ENCODE assay signal across 24 mouse cellular contexts in the genomic region with DNA sequence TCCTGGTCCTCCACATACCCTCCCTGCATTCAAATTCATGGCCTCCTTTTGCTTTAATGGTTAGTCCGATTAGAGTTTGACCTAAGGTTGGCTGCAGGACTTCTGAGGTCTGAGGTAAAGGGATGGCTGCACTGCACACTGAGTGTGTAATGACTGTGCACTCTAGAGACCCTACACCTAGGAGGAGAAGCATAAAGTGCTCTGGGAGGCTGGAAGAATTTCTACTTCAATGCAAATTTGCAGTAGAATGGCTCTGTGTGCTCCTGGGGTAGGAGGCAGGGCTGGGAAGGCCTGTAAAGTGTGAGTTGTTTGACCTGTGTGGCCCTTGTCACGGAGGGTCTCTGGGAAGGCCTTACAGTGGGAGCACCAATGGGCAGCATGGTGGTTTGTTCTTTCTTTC. TPM values are rescaled to one million over a fixed set of nuclear protein-coding genes. Genes with fewer than 3 reads are reported as not detected.
DNase-seq lines count a peak whose midpoint lies in the region; ATAC-seq and TF ChIP-seq lines count a peak whose summit lies in the region.
"Had no signal": no experiment of that assay in that cellular context is flagged by ENCODE, and none has a peak within 500 bp of the region (broad histone marks: within the 10 kb centered on the region; RNA-seq: fewer than 3 reads in every experiment).

No protein-coding gene starts in this region.

- no peak overlapping the region for H3K9ac ChIP-seq in midbrain, embryonic 11.5 days (ENCODE audit: low read length)
- no peak overlapping the region for H3K9ac ChIP-seq in midbrain, postnatal 0 days (replicated peaks; ENCODE audit: low read length, poor library complexity, severe bottlenecking)
- H3K9ac ChIP-seq: embryonic facial prominence, embryonic 12.5 days; embryonic facial prominence, embryonic 15.5 days; forebrain, embryonic 12.5 days; hindbrain, embryonic 12.5 days; hindbrain, embryonic 15.5 days had no signal

- no peak overlapping the region for H3K27ac ChIP-seq in midbrain, embryonic 11.5 days (ENCODE audit: low read depth, low read length)
- H3K27ac ChIP-seq in midbrain, postnatal 0 days (ENCODE audit: low read depth, low read length), result no peak overlapping the region
- H3K27ac ChIP-seq: embryonic facial prominence, embryonic 12.5 days; embryonic facial prominence, embryonic 15.5 days; forebrain, embryonic 12.5 days; hindbrain, embryonic 12.5 days; hindbrain, embryonic 15.5 days had no signal

- peaks cover 19% of the 10 kb centered on the region for H3K9me3 ChIP-seq in midbrain, embryonic 11.5 days (ENCODE audit: control insufficient read depth, low read length)
- peaks cover 39% of the 10 kb centered on the region for H3K9me3 ChIP-seq in midbrain, postnatal 0 days (ENCODE audit: low read length)

- no peak overlapping the region for H3K4me2 ChIP-seq in midbrain, embryonic 11.5 days
- H3K4me2 ChIP-seq in midbrain, postnatal 0 days (ENCODE audit: low read depth, low read length, poor library complexity, severe bottlenecking), result no peak overlapping the region
- H3K4me2 ChIP-seq: embryonic facial prominence, embryonic 12.5 days; embryonic facial prominence, embryonic 15.5 days; forebrain, embryonic 12.5 days; heart, embryonic 11.5 days; hindbrain, embryonic 12.5 days; hindbrain, embryonic 15.5 days had no signal

- no peaks in the 10 kb centered on the region for H3K27me3 ChIP-seq in midbrain, embryonic 11.5 days (ENCODE audit: control insufficient read depth, insufficient read depth, low read length)
- no peaks in the 10 kb centered on the region for H3K27me3 ChIP-seq in midbrain, postnatal 0 days (ENCODE audit: insufficient read depth, low read length)
- H3K27me3 ChIP-seq: embryonic facial prominence, embryonic 12.5 days; embryonic facial prominence, embryonic 15.5 days; forebrain, embryonic 12.5 days; hindbrain, embryonic 12.5 days; hindbrain, embryonic 15.5 days; Patski had no signal

- no peak for TF ChIP-seq CTCF in midbrain, postnatal 0 days (IDR thresholded peaks at IDR 0.05)

- no peak for ATAC-seq in midbrain, embryonic 11.5 days (ENCODE audit: low FRiP score)
- ATAC-seq in midbrain, postnatal 0 days (ENCODE audit: low FRiP score), result no peak
- ATAC-seq: activated CD4-positive, CD25-positive, alpha-beta regulatory T cell, adult 4 months; CD4-positive, CD25-positive, alpha-beta regulatory T cell, adult 4 months; forebrain, embryonic 16.5 days; intestine, postnatal 0 days; Patski had no signal

- H3K4me3 ChIP-seq in midbrain, embryonic 11.5 days (ENCODE audit: low read depth, low read length), result no peak overlapping the region
- no peak overlapping the region for H3K4me3 ChIP-seq in midbrain, postnatal 0 days (ENCODE audit: low read depth, low read length)
- H3K4me3 ChIP-seq: embryonic facial prominence, embryonic 12.5 days; embryonic facial prominence, embryonic 15.5 days; forebrain, embryonic 12.5 days; hindbrain, embryonic 12.5 days; hindbrain, embryonic 15.5 days had no signal

- peak; percentile 39 for DNase-seq in heart, adult 11 months
- no peak for DNase-seq in heart, postnatal 10 days
- DNase-seq in midbrain, embryonic 11.5 days (ENCODE audit: low spot score, missing footprints), result peak; percentile 70
- no peak for DNase-seq in midbrain, postnatal 0 days (ENCODE audit: low spot score)
- DNase-seq in R1 (ENCODE audit: low read depth, low spot score), result peak; percentile 66
- no peak for DNase-seq in testis, postnatal 10 days (ENCODE audit: low spot score)
- DNase-seq: adrenal gland, adult 8-10 months; adrenal gland, postnatal 25 days; cerebellum, adult 11-12 months; cerebellum, adult 9-10 months; cerebellum, postnatal 14 days; gastrocnemius, postnatal 10 days; gastrocnemius, postnatal 36 days had no signal

- no peaks in the 10 kb centered on the region for H3K4me1 ChIP-seq in midbrain, embryonic 11.5 days (ENCODE audit: control insufficient read depth, insufficient read depth, low read length)
- H3K4me1 ChIP-seq in midbrain, postnatal 0 days (ENCODE audit: insufficient read depth, low read length), result no peaks in the 10 kb centered on the region
- H3K4me1 ChIP-seq: embryonic facial prominence, embryonic 12.5 days; embryonic facial prominence, embryonic 15.5 days; forebrain, embryonic 12.5 days; hindbrain, embryonic 12.5 days; hindbrain, embryonic 15.5 days had no signal

- intact Hi-C loops in heart, postnatal 10 days (cut with DNase I), result no loop called here

- H3K36me3 ChIP-seq in midbrain, embryonic 11.5 days (ENCODE audit: control insufficient read depth, insufficient read depth, low read length), result peaks cover 6% of the 10 kb centered on the region
- H3K36me3 ChIP-seq in midbrain, postnatal 0 days (ENCODE audit: insufficient read depth, low read length), result peaks cover 10% of the 10 kb centered on the region; the same call in 1 of the 2 replicates

- 96% methylated on average over 2 of the region's 2 CpGs for whole genome bisulfite sequencing in midbrain, embryonic 11.5 days
- 98% methylated on average over 2 of the region's 2 CpGs for WGBS in midbrain, postnatal 0 days

RNA-seq across cellular contexts. Expression of a gene that starts 7.3 kb away (rescaled TPM):
- total RNA-seq in heart, postnatal 10 days (2021), result 1 to 10 TPM; 2.7 to 2.9 TPM
- 6.5 and 6.7 TPM in 2 replicates for polyA plus RNA-seq in midbrain, embryonic 11.5 days (2014; fragmentation: Nextera tagmentation; extraction: Ambion mirVana)
- total RNA-seq in midbrain, postnatal 0 days (2014; rRNA removed), result 3.3 and 5.3 TPM in 2 replicates
- polyA plus RNA-seq in midbrain, postnatal 0 days (2015; fragmentation: Nextera tagmentation; extraction: Ambion mirVana), result 2.9 and 3.7 TPM in 2 replicates

RNA-seq across cellular contexts. Expression of a gene that starts 27.8 kb away (rescaled TPM):
- total RNA-seq in heart, postnatal 10 days (2021), result 10 to 100 TPM; 13.9 to 16.6 TPM
- polyA plus RNA-seq in midbrain, embryonic 11.5 days (2014; fragmentation: Nextera tagmentation; extraction: Ambion mirVana), result 4.2 and 4.6 TPM in 2 replicates
- total RNA-seq in midbrain, postnatal 0 days (2014; rRNA removed), result 93.1 and 100 TPM in 2 replicates
- polyA plus RNA-seq in midbrain, postnatal 0 days (2015; fragmentation: Nextera tagmentation; extraction: Ambion mirVana), result 14.6 and 14.9 TPM in 2 replicates

RNA-seq across cellular contexts. Expression of a gene that starts 28.6 kb away (rescaled TPM):
- 10 to 100 TPM; 12.8 to 14.2 TPM for total RNA-seq in heart, postnatal 10 days (2021)
- polyA plus RNA-seq in midbrain, embryonic 11.5 days (2014; fragmentation: Nextera tagmentation; extraction: Ambion mirVana), result 36.6 and 38.9 TPM in 2 replicates
- total RNA-seq in midbrain, postnatal 0 days (2014; rRNA removed), result 25.0 and 33.8 TPM in 2 replicates
- polyA plus RNA-seq in midbrain, postnatal 0 days (2015; fragmentation: Nextera tagmentation; extraction: Ambion mirVana), result 41.0 and 42.6 TPM in 2 replicates

RNA-seq across cellular contexts. Expression of a gene that starts 48.5 kb away (rescaled TPM):
- 1 to 10 TPM; 7.2 to 7.7 TPM for total RNA-seq in heart, postnatal 10 days (2021)
- 19.7 and 22.9 TPM in 2 replicates for polyA plus RNA-seq in midbrain, embryonic 11.5 days (2014; fragmentation: Nextera tagmentation; extraction: Ambion mirVana)
- total RNA-seq in midbrain, postnatal 0 days (2014; rRNA removed), result 12.6 and 13.0 TPM in 2 replicates
- 9.4 and 9.8 TPM in 2 replicates for polyA plus RNA-seq in midbrain, postnatal 0 days (2015; fragmentation: Nextera tagmentation; extraction: Ambion mirVana)

RNA-seq across cellular contexts. Expression of a gene that starts 50.1 kb away (rescaled TPM):
- 1 to 10 TPM; 1.3 to 1.4 TPM for total RNA-seq in heart, postnatal 10 days (2021)
- polyA plus RNA-seq in midbrain, embryonic 11.5 days (2014; fragmentation: Nextera tagmentation; extraction: Ambion mirVana), result 0.47 and 0.89 TPM in 2 replicates
- 1.2 and 2.6 TPM in 2 replicates for total RNA-seq in midbrain, postnatal 0 days (2014; rRNA removed)
- 0.80 and 1.6 TPM in 2 replicates for polyA plus RNA-seq in midbrain, postnatal 0 days (2015; fragmentation: Nextera tagmentation; extraction: Ambion mirVana)

Comparison
In these comparisons a context has a peak if more than half of its experiments do, and no peak if none do; other contexts are left out.
1. DNase-seq: peak in heart, adult 11 months (single experiment), midbrain, embryonic 11.5 days (single experiment) and R1 (single experiment); none in heart, postnatal 10 days (0 of 2), midbrain, postnatal 0 days (single experiment) and testis, postnatal 10 days (single experiment).